Mouse (Mus musculus) lung, adult 2 months (tissue): ENCODE measurements around the gene Sat2.

Experiments
- CTCF ChIP-seq: fragments of 200-500 bp; IDR thresholded peaks from 2 replicates; pipeline ENCODE4 v1.5.1; 2011; ENCODE audit warnings: mild to moderate bottlenecking, low read length, control low read depth; ENCODE audit not compliant: insufficient read depth
- POLR2A ChIP-seq: fragments of 200-500 bp; IDR thresholded peaks from 2 replicates; pipeline ENCODE4 v1.6.1; 2011; ENCODE audit warnings: low read depth, mild to moderate bottlenecking, control low read depth, low read length, borderline replicate concordance; ENCODE audit errors: extremely low read depth

DNA sequence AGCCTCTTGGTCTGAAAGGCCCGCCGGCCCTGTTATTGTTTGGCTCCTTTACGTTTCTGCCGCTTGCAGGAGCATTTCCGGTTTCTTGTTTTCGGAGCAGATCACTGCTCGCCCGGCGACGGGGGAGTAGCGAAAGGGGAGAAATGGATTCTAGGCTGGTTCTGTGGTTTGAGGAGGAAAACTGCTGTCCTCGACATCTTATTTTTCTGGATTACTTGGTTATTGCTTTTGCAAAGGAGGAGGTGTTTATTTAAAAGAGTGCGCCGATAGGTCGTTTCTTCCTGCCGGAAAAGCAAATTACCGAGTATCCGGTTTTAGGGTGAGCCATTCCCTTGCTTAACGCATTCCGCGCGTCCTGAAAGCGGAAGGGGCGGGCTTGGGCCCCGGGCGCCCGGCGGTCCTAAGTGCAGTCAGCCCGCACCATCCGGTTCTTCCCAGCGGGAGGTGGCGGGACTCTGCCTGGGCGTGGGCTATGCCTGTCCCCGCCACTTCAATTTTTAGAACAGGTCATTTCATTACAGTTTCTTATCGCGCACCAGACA, 40.6 kb upstream of the Sat2 start:
- peak; percentile 48; the same call in 1 of the 2 replicates for TF ChIP-seq POLR2A
- no peak for TF ChIP-seq CTCF
